Mouse (Mus musculus) thymus, postnatal 36 days (tissue): Measurements from ENCODE around the gene Cdk4.

ENCODE experiments used
- DNase-seq, 2 experiments: peaks; one replicate each; pipeline ENCODE4 v3.0.0; 2022; ENCODE audit warnings: mixed read lengths in 2 of 2

Cdk4 gene

GRCm38 (mm10) chr10:127075651-127076050 is 12.3 kb downstream of the Cdk4 start:
- peak in 1 of 2 experiments; percentile 19 for DNase-seq

GRCm38 (mm10) chr10:127076082-127076481 is 12.7 kb downstream of the Cdk4 start:
- peak; percentile 61 to 78 for DNase-seq

GRCm38 (mm10) chr10:127077515-127077914 is 14.2 kb downstream of the Cdk4 start:
- DNase-seq: peak in 1 of 2 experiments; percentile 7

DNA sequence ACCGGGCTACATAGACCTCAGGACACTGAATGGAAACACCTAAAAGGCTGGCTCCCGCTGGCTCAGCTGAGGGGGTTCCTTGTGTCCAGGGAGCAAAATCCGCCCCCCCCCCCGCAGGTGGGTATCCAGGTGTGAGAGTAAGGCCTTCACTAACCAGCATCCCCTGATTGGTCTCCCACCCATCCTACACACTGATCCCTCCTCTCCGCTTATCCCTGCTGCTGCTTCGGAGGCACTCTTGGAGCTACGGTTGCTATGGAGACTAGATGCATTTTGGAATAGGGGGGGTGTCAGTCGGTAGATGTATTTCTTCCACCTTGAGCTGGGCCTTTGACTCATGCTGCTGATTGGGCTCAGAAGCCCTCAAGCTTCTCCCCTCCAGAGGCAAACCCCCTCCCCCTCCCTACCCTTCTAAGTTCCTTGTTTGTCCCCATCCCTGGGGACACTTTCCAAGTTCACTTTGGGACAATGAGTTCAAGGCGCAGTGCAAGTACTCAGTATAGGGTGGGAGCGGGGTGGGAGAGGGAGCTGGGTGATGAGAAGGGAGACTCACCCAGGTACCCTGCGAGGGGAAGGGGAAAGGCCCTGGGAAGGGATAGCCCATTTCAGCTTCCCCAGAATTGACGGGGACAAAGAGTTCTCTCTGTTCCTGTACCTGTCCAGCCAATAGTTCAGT is 14.8 kb downstream of the Cdk4 start:
- DNase-seq: peak in 1 of 2 experiments; percentile 5

GRCm38 (mm10) chr10:127078677-127079575 is 15.6 kb downstream of the Cdk4 start:
- DNase-seq: peak in 1 of 2 experiments; percentile 20

DNA sequence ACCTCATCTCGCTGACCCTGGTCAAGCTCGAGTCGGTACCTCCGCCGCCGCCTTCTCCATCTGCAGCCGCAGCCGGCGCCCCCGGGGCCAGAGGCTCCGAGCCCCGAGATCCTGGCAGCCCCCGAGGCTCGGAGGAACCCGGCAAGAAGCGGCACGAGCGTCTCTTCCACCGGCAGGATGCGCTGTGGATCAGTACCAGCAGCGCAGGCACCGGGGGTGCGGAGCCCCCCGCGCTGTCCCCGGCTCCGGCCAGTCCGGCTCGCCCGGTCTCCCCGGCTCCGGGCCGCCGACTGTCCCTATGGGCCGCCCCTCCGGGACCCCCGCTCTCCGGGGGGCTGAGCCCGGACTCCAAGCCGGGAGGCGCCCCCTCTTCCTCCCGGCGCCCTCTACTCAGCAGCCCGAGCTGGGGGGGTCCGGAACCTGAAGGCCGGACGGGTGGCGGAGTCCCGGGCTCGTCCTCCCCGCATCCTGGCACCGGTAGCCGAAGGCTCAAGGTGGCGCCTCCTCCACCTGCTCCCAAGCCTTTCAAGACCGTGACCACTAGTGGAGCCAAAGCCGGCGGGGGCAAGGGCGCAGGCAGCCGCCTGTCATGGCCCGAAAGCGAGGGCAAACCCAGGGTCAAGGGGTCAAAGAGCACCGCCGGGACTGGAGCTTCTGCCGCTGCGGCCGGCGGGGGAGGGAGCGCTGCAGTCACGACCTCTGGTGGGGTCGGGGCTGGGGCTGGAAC is 16.5 kb downstream of the Cdk4 start:
- DNase-seq: peak in 1 of 2 experiments; percentile 32

GRCm38 (mm10) chr10:127080901-127081780 is 17.8 kb downstream of the Cdk4 start:
- DNase-seq: peak in 1 of 2 experiments; percentile 14

DNA sequence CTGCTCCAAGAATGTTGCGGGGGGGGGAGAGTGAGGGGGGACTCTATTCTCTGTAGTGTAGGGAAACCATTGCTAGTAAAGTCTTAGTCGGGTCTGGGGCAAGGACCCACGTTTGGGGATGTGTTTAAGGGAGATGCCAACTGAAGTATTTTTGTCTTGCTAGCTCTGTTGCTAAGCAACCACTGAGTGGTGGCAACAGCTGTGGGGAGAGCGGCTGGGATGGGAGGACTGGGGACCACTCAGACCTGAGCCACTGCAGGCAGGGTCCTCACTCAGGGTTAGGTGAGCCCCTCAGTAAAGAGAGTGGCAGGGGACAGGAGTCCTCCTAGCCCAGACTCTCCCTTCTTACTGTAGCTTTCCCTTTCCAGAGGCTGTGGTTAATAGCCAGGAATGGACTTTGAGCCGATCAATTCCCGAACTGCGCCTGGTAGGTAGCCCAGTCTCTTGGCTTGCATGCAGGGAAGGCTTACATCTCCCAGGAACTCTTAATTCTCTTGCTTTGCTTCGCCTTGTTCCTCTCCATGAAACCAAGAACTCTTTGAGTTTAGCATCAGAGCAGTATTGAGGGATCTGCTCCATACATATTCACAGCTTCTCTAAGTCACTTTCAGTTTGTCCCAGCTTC is 18.8 kb downstream of the Cdk4 start:
- no peak for DNase-seq

DNA sequence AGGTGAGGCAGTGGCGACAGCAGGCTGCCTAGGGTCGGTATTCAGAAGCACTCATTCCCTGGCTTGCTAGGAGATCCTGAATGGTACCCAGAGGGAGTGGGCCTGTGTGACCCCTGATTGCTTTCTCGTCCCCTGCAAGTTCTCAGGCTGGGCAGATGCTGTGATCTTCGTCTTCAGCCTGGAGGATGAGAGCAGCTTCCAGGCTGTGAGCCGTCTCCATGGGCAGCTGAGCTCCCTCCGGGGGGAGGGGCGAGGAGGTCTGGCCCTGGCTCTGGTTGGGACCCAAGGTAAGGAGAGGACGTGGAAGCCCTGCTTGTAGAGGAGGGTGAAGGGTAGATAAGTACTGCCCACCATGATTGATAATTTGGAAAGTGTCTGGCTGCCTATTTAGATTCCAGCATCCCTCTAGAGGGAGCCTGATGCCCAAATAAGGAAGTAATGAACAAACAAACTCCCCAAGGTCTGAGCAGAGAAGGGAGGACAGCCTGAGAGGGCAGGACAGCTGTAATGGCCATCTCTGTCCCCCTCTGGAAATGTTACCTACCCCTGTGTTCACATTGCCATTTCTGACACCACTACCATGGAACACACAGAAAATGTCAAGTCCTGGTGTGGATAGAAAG is 20.1 kb downstream of the Cdk4 start:
- DNase-seq: no peak

DNA sequence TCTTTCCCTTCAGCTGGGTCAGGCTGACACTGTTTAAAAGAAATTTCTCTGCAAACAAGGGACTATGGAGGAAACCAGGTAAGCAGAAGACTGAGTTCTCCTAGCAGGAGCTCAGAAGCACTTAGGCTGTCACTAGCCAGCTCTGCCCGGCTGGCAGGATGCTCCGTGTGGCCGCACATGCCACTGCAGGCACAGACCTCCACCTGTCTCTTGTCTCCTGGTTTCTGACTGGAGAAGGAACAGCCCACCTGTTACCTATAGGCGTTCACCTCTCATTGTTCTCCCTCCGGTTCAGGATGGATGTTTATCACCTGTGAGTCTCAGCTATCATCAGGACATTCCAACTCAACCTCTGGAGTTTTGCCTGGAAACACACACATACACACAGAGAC is 20.6 kb downstream of the Cdk4 start:
- no peak for DNase-seq

GRCm38 (mm10) chr10:127085052-127085451 is 21.7 kb downstream of the Cdk4 start:
- no peak for DNase-seq

GRCm38 (mm10) chr10:127085633-127086032 is 22.3 kb downstream of the Cdk4 start:
- no peak for DNase-seq

DNA sequence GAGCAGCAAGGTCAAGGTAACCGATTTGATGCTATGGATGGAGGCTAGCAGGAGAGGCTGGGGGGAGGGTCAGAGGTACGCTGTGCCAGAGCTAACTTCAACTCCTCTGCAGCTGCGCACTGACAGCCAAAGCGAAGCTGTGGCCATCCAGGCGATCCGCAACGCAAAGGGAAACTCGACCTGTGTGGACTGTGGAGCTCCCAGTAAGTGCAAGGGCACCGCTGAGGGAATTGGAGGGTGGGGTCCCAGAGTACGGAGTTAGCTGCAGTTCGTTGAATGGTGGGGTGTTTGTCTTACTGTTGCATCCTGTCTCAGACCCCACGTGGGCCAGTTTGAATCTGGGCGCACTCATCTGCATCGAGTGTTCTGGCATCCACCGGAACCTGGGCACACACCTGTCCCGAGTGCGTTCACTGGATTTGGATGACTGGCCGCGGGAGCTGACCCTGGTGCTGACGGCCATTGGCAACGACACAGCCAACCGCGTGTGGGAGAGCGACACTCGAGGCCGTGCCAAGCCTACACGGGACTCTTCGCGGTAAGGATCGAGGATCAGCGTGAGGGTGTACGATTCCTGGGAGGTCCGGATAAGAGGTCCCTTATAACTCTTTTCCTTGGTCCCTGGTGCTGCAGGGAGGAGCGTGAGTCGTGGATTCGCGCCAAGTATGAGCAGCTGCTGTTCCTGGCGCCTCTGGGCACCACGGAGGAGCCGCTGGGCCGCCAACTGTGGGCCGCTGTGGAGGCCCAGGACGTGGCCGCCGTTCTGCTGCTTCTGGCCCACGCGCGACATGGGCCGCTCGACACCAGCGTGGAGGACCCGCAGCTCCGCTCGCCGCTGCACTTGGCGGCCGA is 27.5 kb downstream of the Cdk4 start:
- peak in 1 of 2 experiments; percentile 12 for DNase-seq

DNA sequence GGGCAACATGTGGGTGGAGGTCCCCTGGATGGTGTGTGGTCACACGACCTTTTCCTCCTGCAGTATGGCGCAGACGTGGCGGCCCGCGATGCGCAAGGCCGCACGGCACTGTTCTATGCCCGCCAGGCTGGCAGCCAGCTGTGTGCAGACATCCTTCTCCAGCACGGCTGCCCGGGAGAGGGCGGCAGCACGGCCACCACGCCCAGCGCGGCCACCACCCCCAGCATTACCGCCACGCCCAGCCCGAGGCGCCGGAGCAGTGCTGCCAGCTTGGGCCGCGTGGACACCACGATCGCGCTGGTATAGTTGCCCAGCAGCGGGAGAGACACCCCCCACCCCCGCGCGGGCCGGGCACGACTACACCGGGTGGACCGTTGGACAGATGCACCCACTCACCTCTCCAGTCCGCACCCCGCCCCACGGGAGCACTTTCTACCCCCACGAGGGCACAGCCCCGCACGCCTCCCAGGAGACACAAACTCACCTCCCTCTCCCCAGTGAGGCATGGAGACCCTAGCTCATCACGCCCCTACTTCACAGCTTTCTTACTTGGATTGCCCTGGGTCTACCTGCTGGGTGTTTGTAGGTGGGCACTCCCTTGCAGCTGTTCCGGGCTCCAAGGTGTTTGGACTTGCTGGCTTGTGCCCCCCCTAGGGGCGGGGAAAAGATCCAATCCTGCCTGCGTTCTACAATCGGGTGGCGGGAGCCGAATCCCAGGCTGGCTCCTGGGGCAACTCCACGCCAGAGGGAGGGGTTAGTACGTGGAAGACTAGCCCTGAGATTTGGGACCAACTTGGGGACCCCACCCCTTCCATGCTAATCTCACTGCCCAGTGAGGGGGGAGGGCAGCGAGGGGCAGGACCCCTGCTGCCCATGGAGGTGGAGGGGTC is 28.4 kb downstream of the Cdk4 start:
- peak in 1 of 2 experiments; percentile 44 for DNase-seq

DNA sequence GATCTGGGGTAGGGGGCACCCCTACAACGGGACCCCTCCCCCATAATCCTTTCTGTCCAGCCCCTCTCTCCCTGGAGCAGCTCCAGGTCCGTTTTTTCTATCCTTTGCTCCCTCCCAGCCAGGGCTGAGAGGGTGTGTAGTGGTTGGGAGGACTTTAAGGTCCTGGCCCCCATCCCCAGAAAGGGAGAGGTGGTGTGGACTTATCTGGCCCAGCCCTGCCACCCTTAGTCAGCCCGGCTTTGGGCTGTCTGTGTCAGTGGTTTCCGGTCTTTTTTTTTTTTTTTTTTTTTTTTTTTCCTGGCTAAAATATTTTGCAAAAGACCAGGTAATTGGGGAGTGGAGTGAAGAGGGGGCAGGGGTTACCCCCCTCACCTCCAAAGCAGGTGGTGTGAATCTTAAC is 29.4 kb downstream of the Cdk4 start:
- DNase-seq: peak in 1 of 2 experiments; percentile 8

DNA sequence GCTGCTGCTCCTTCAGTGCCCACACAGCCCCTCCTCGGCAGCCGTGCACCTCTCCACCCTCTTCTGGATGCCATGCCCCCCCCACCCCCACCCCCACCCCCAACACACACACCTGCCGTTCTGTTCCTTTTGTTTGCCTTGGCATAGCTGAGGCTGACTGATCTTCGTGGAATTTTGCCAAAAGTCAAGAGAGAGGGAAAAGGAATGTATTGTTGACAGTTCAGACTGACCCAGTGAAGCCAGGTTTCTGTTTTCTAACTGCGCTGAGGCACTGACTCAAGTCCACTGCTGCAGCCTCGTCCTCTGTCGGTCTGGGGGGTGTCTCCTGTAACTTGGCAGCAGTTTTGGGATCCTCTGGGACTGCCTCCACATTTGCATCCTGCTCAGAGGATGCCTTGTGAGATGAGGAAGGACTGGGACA is 31.1 kb downstream of the Cdk4 start:
- peak in 1 of 2 experiments; percentile 9 for DNase-seq

- DNase-seq: peak in 1 of 2 experiments; percentile 16
Measured at GRCm38 (mm10) chr10:127098514-127098913, 35.2 kb downstream of the Cdk4 start.

DNA sequence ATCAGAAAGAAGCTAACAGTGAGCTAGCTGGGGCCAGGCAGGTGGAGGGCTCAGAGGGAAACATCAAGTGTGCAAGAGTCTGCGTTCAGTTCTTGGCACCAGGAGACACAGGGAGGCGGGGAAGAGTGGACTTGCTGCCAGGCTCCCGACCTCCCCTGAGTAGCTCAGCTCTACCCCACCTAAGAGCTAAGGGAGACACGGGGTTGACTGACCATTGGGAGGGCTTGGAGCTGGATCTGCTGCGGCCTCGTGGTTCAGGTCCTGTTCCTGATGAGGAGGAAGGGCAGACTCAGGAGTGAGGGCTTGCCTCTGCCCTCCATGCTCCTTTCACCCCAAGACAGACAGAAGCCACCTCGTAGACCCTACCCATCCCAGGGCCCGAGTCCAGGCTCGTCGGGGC is 35.9 kb downstream of the Cdk4 start:
- peak in 1 of 2 experiments; percentile 6 for DNase-seq

GRCm38 (mm10) chr10:127099868-127100267 is 36.5 kb downstream of the Cdk4 start:
- peak in 1 of 2 experiments; percentile 12 for DNase-seq
